10 mouse cellular contexts compared by ENCODE assay signal in the genomic region with DNA sequence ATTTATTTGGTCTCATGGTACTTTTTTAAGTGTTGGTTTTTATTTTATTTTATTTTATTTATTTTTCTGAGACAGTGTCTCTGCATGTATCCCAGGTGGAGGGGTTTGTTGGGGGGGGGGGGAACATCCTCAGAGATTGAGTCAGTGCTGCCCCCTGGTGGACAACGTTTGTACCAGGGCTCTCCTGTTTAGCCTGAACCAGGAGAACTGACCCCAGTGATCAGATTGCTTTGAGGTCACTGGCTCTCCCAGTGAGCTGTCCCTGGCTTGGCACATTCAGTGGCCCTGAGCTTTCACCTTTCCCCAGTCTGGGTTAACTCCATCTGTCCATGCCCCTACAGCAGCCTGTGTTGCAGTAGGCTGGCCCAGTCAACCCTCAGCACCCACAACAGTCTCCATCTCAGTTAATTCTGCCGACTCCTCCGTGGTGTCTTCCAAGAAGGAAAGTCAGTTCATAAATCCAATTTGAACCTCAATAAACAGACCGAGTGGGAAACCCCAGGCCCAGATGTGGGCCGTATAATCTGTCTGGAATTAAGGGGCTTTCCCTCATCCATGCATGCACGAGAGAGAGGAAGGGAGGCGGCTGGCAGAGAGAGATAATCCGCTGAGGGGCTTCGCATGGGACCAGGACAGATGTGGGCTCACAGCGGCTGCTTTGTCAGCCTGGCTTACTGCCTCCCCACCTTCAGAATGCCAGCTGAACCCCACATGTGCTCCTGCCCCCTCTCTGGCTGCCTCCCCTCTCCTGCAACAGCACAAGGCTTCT. TPM values are rescaled to one million over a fixed set of nuclear protein-coding genes. Genes with fewer than 3 reads are reported as not detected.
A peak's percentile ranks its signal among the peaks of the same experiment; 100 is the strongest.
DNase-seq lines count a peak whose midpoint lies in the region; ATAC-seq and TF ChIP-seq lines count a peak whose summit lies in the region.
"Had no signal": no experiment of that assay in that cellular context is flagged by ENCODE, and none has a peak within 500 bp of the region (broad histone marks: within the 10 kb centered on the region; RNA-seq: fewer than 3 reads in every experiment).

No protein-coding gene starts in this region.

- 56% methylated on average over 10 of the region's 10 CpGs for WGBS in stomach, postnatal 0 days

- H3K27me3 ChIP-seq in E14TG2a.4 (ENCODE audit: insufficient read depth, low read length): peaks cover 65% of the 10 kb centered on the region
- no peaks in the 10 kb centered on the region for H3K27me3 ChIP-seq in stomach, postnatal 0 days (ENCODE audit: control insufficient read depth, insufficient read depth, low read length)

- H3K4me3 ChIP-seq in E14TG2a.4 (replicated peaks; ENCODE audit: low read length): no peak overlapping the region
- H3K4me3 ChIP-seq in stomach, postnatal 0 days (ENCODE audit: low read depth, low read length): no peak overlapping the region

- ATAC-seq in stomach, postnatal 0 days (ENCODE audit: low FRiP score, low TSS enrichment): no peak

- DNase-seq in cerebellum, adult 11 months: peak; percentile 28
- no peak for DNase-seq in cerebellum, adult 9-11 months
- DNase-seq in cerebellum, postnatal 36 days: peak; percentile 69 to 71
- peak; percentile 48 to 76 for DNase-seq in gastrocnemius, postnatal 4 days (ENCODE audit: low spot score in 2 of 2)
- DNase-seq in layer of hippocampus, adult 11-12 months (ENCODE audit: low spot score): peak; percentile 61
- DNase-seq in lung, postnatal 36 days: peak; percentile 73
- DNase-seq in stomach, postnatal 0 days (ENCODE audit: low spot score): peak; percentile 60

- no peak overlapping the region for H3K4me2 ChIP-seq in stomach, postnatal 0 days (replicated peaks; ENCODE audit: low read depth)

- no peak for TF ChIP-seq EP300 in stomach, postnatal 0 days (optimal IDR thresholded peaks at IDR 0.05)

- 0 out of 2 replicates have a peak, but pooled peaks have one; percentile 10 for TF ChIP-seq CTCF in E14TG2a.4 (conservative IDR thresholded peaks at IDR 0.05; ENCODE audit: low read length)
- peak; percentile 73 for TF ChIP-seq CTCF in stomach, postnatal 0 days (IDR thresholded peaks at IDR 0.05; ENCODE audit: low read depth)

- H3K9ac ChIP-seq in stomach, postnatal 0 days (ENCODE audit: low read length): no peak overlapping the region

- peaks cover 5% of the 10 kb centered on the region; the same call in 1 of the 2 replicates for H3K9me3 ChIP-seq in E14TG2a.4 (ENCODE audit: low read length)
- no peaks in the 10 kb centered on the region for H3K9me3 ChIP-seq in stomach, postnatal 0 days (ENCODE audit: control insufficient read depth, low read length)

- H3K36me3 ChIP-seq in E14TG2a.4 (ENCODE audit: insufficient read depth, low read length): no peaks in the 10 kb centered on the region
- no peaks in the 10 kb centered on the region for H3K36me3 ChIP-seq in stomach, postnatal 0 days (ENCODE audit: control insufficient read depth, insufficient read depth, low read length)

- peaks cover 9% of the 10 kb centered on the region; the same call in 1 of the 2 replicates for H3K4me1 ChIP-seq in E14TG2a.4 (replicated peaks; ENCODE audit: low read depth, low read length)
- H3K4me1 ChIP-seq in stomach, postnatal 0 days (replicated peaks; ENCODE audit: control insufficient read depth, insufficient read depth): no peaks in the 10 kb centered on the region

- H3K27ac ChIP-seq in stomach, postnatal 0 days (replicated peaks): no peak overlapping the region
- H3K27ac ChIP-seq: macrophage had no signal

RNA-seq across cellular contexts. Expression of a gene that starts 7.7 kb away (rescaled TPM):
- total RNA-seq in gastrocnemius, postnatal 4 days (2021): not detected
- 0.02 and 0.07 TPM in 2 replicates for polyA plus RNA-seq in stomach, postnatal 0 days (2015; fragmentation: Nextera tagmentation; extraction: Ambion mirVana)
- polyA plus RNA-seq: C2C12, macrophage had no signal

RNA-seq across cellular contexts. Expression of a gene that starts 9.7 kb away (rescaled TPM):
- total RNA-seq in gastrocnemius, postnatal 4 days (2021): 1 to 10 TPM; 3.5 to 5.0 TPM
- polyA plus RNA-seq in stomach, postnatal 0 days (2015; fragmentation: Nextera tagmentation; extraction: Ambion mirVana): 2.0 and 2.2 TPM in 2 replicates
- polyA plus RNA-seq: C2C12, macrophage had no signal

RNA-seq across cellular contexts. Expression of a gene that starts 20.7 kb away (rescaled TPM):
- not detected for total RNA-seq in gastrocnemius, postnatal 4 days (2021)
- 0.01 TPM in 1 of 2 replicates, not detected in the other for polyA plus RNA-seq in stomach, postnatal 0 days (2015; fragmentation: Nextera tagmentation; extraction: Ambion mirVana)
- polyA plus RNA-seq: C2C12, macrophage had no signal

RNA-seq across cellular contexts. Expression of a gene that starts 45.4 kb away (rescaled TPM):
- under 1 TPM; 0.18 to 0.29 TPM for total RNA-seq in gastrocnemius, postnatal 4 days (2021)
- polyA plus RNA-seq in stomach, postnatal 0 days (2015; fragmentation: Nextera tagmentation; extraction: Ambion mirVana): 0.04 TPM in 1 of 2 replicates, not detected in the other
- polyA plus RNA-seq: C2C12, macrophage had no signal
